Mouse (Mus musculus): Measurements from ENCODE around the gene Asb7. TPM values are rescaled to one million over a fixed set of nuclear protein-coding genes. Genes with fewer than 3 reads are reported as not detected.

Asb7 gene
- polyA plus RNA-seq, 1 experiment from 2014 or later = 6.1 TPM

GRCm38 (mm10) chr7:66601846-66602245 is 87.5 kb downstream of the Asb7 start:
- H3K4me3 ChIP-seq (ENCODE audit: low read depth, low read length) = no peak overlapping the region
- DNase-seq (ENCODE audit: low spot score) (no peak), ATAC-seq (no peak)
- H3K27me3 ChIP-seq (replicated peaks; ENCODE audit: insufficient read depth, low read length) = no peaks in the 10 kb centered on the region
- TF ChIP-seq CTCF (IDR thresholded peaks at IDR 0.05) = no peak
- TF ChIP-seq EP300 (IDR thresholded peaks at IDR 0.05) = no peak
- no peak overlapping the region for H3K27ac ChIP-seq (ENCODE audit: low read length)
- H3K9ac ChIP-seq (replicated peaks; ENCODE audit: low read depth) = no peak overlapping the region
- H3K4me1 ChIP-seq (ENCODE audit: insufficient read depth, low read depth, low read length) = peaks cover 4% of the 10 kb centered on the region; the same call in 1 of the 2 replicates
- H3K4me2 ChIP-seq (replicated peaks; ENCODE audit: low read depth, low read length) = no peak overlapping the region
- H3K9me3 ChIP-seq (ENCODE audit: low read length) = no peaks in the 10 kb centered on the region
- no peaks in the 10 kb centered on the region for H3K36me3 ChIP-seq (ENCODE audit: insufficient read depth, low read length)

DNA sequence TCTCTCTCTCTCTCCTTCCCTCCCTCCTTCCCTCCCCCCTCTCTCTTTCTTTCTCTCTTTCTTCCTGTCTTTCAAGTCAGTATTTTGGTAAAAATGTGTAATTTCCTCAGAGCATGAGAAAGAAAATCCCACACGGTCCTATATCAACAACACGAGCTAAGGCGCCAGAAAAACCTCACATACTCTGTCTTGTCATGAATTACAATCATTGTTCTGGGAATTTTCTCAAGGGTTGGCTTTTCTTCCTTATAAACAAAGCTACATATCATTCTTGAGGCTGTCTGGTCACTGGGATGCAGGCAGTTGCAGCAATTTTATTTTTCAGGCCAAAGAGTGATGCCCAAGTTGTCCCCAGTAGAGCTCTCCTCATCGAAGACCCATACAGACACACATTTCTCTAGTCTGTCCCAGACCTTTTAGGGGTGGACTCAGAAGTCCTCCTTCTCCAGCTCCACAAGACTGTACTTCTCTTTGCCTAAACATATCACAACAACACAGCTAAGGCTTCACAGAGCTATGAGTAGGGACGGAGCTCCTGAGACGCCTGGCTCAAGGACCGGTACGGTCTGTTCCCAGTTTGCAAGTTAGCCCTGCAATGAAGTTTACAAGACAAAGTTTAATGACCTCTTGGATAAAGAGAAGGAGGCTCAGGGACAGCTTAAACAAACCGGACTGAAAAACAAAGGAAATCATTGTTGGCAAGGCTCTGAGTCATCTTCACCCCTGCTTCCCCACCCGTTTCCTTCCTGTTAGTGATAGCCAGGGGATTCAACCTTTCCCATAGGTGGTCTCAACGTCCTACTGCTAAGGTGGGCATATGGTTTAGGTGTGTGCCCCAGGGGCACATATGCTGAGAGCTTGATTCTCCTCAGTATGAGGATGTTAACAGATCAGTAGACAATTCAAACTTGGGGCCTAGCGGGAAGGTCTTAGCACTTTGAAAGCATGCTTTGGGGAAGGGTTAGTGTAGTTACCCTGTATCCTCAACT is 88.5 kb downstream of the Asb7 start:
- DNase-seq (ENCODE audit: low spot score) = peak; percentile 56
- Histone ChIP-seq H3K4me1 (ENCODE audit: insufficient read depth, low read depth, low read length) (peaks cover 4% of the 10 kb centered on the region; the same call in 1 of the 2 replicates), H3K36me3 (ENCODE audit: insufficient read depth, low read length) (no peaks in the 10 kb centered on the region), H3K4me2 (replicated peaks; ENCODE audit: low read depth, low read length) (no peak overlapping the region), H3K9me3 (ENCODE audit: low read length) (no peaks in the 10 kb centered on the region), H3K9ac (replicated peaks; ENCODE audit: low read depth) (no peak overlapping the region), H3K27me3 (replicated peaks; ENCODE audit: insufficient read depth, low read length) (no peaks in the 10 kb centered on the region), H3K27ac (ENCODE audit: low read length) (0 out of 2 replicates have a peak overlapping the region, but pooled peaks have one; percentile 47), H3K4me3 (ENCODE audit: low read depth, low read length) (no peak overlapping the region)
- 28% methylated on average over 12 of the region's 12 CpGs for WGBS
- TF ChIP-seq CTCF (IDR thresholded peaks at IDR 0.05) (no peak), EP300 (IDR thresholded peaks at IDR 0.05) (peak; percentile 74; the same call in 1 of the 2 replicates)
- peak; percentile 52 for ATAC-seq

DNA sequence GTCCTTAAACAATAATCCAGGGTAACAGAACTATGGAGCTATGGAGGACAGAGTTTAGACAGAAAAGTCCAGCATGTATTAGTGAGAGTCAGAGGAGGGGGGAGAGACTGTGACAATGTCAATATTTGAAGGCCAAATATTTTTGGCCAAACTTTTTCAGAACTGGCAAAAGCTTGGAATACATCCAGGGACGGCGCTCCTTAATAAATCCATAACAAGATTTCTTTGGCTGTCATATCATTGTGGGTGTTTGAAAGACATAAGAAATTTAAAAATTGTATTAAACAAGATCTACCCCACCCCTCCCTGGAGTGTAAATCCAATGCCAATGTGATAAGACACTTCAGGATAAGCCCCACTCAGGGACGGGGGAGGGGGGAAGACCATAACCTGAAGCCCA is 89.3 kb downstream of the Asb7 start:
- WGBS = 53% methylated on average over 3 of the region's 3 CpGs
- Histone ChIP-seq H3K36me3 (ENCODE audit: insufficient read depth, low read length) (no peaks in the 10 kb centered on the region), H3K4me3 (ENCODE audit: low read depth, low read length) (no peak overlapping the region), H3K9ac (replicated peaks; ENCODE audit: low read depth) (no peak overlapping the region), H3K27ac (ENCODE audit: low read length) (no peak overlapping the region), H3K9me3 (ENCODE audit: low read length) (no peaks in the 10 kb centered on the region), H3K4me2 (replicated peaks; ENCODE audit: low read depth, low read length) (no peak overlapping the region), H3K4me1 (ENCODE audit: insufficient read depth, low read depth, low read length) (peaks cover 4% of the 10 kb centered on the region; the same call in 1 of the 2 replicates), H3K27me3 (replicated peaks; ENCODE audit: insufficient read depth, low read length) (no peaks in the 10 kb centered on the region)
- TF ChIP-seq CTCF (IDR thresholded peaks at IDR 0.05) (no peak), EP300 (IDR thresholded peaks at IDR 0.05) (no peak)
- DNase-seq (ENCODE audit: low spot score) = peak; percentile 17
- no peak for ATAC-seq

- WGBS = 90% methylated on average over 3 of the region's 3 CpGs
- H3K27ac ChIP-seq (ENCODE audit: low read length) = no peak overlapping the region
- TF ChIP-seq EP300 (IDR thresholded peaks at IDR 0.05) (no peak), CTCF (IDR thresholded peaks at IDR 0.05) (no peak)
- H3K36me3 ChIP-seq (ENCODE audit: insufficient read depth, low read length) = no peaks in the 10 kb centered on the region
- DNase-seq (ENCODE audit: low spot score) (peak; percentile 5), ATAC-seq (no peak)
- H3K4me1 ChIP-seq (ENCODE audit: insufficient read depth, low read depth, low read length) = peaks cover 4% of the 10 kb centered on the region; the same call in 1 of the 2 replicates
- no peak overlapping the region for H3K4me3 ChIP-seq (ENCODE audit: low read depth, low read length)
- H3K4me2 ChIP-seq (replicated peaks; ENCODE audit: low read depth, low read length) = no peak overlapping the region
- no peak overlapping the region for H3K9ac ChIP-seq (replicated peaks; ENCODE audit: low read depth)
- no peaks in the 10 kb centered on the region for H3K9me3 ChIP-seq (ENCODE audit: low read length)
- H3K27me3 ChIP-seq (replicated peaks; ENCODE audit: insufficient read depth, low read length) = no peaks in the 10 kb centered on the region
Observed at GRCm38 (mm10) chr7:66597900-66598299, 91.5 kb downstream of the Asb7 start.

Other genes starting within 250 kb of the Asb7 start
- gene Lins1, start 293 bp upstream of the Asb7 start, polyA plus RNA-seq (2015; fragmentation: Nextera tagmentation; extraction: Ambion mirVana) = 7.0 and 8.7 TPM in 2 replicates
- 5.7 and 7.1 TPM in 2 replicates for gene Cers3, start 53.9 kb upstream of the Asb7 start, polyA plus RNA-seq (2015; fragmentation: Nextera tagmentation; extraction: Ambion mirVana)
- gene Adamts17, start 150.1 kb upstream of the Asb7 start, polyA plus RNA-seq (2015; fragmentation: Nextera tagmentation; extraction: Ambion mirVana) = 14.1 and 14.5 TPM in 2 replicates